Mouse (Mus musculus) forebrain, embryonic 11.5 days (tissue): Measurements from ENCODE around the gene Rragd. TPM values are rescaled to one million over a fixed set of nuclear protein-coding genes. Genes with fewer than 3 reads are reported as not detected.
"Not testable (repeated sequence)": the region's sequence is repeated elsewhere in the genome, so short reads cannot be mapped to it uniquely, and the experiment has no call there.

ENCODE experiments used
- ATAC-seq: fragments of 200-750 bp; cut with Nextera tagmentation; replicated peaks from 2 replicates; pipeline ENCODE4 v1.8.0; 2017; ENCODE audit warnings: moderate TSS enrichment; ENCODE audit not compliant: low FRiP score
- DNase-seq: peaks from one replicate; pipeline ENCODE4 v3.0.0-alpha.2; 2017; ENCODE audit warnings: low spot score
- H3K27ac ChIP-seq: fragments of 300-500 bp; sonication (generic); 2 replicates; pipeline ENCODE4 v1.5.1; 2014; ENCODE audit warnings: low read depth, low read length
- H3K27me3 ChIP-seq: fragments of 300-500 bp; sonication (generic); 2 replicates; pipeline ENCODE4 v1.6.1; 2014; ENCODE audit warnings: mild to moderate bottlenecking, low read length, mixed read lengths; ENCODE audit not compliant: control insufficient read depth, insufficient read depth
- H3K36me3 ChIP-seq: fragments of 300-500 bp; sonication (generic); 2 replicates; pipeline ENCODE4 v1.6.1; 2014; ENCODE audit warnings: mild to moderate bottlenecking, low read length, moderate library complexity, mixed read lengths; ENCODE audit not compliant: control insufficient read depth, insufficient read depth
- H3K4me1 ChIP-seq: fragments of 300-500 bp; sonication (generic); replicated peaks from 2 replicates; pipeline ENCODE4 v1.6.1; 2014; ENCODE audit warnings: low read length, mixed read lengths; ENCODE audit not compliant: control insufficient read depth, insufficient read depth
- H3K4me2 ChIP-seq: fragments of 300-500 bp; sonication (generic); 2 replicates; pipeline ENCODE4 v1.6.1; 2014; ENCODE audit warnings: low read depth, mild to moderate bottlenecking, low read length, moderate library complexity, mixed read lengths; ENCODE audit not compliant: severe bottlenecking
- H3K4me3 ChIP-seq: fragments of 300-500 bp; sonication (generic); 2 replicates; pipeline ENCODE4 v1.5.1; 2014; ENCODE audit warnings: low read depth, low read length
- H3K9ac ChIP-seq: fragments of 300-500 bp; sonication (generic); 2 replicates; pipeline ENCODE4 v1.6.1; 2014; ENCODE audit warnings: low read length
- H3K9me3 ChIP-seq: fragments of 300-500 bp; sonication (generic); 2 replicates; pipeline ENCODE4 v1.6.1; 2016; ENCODE audit warnings: low read length, mixed read lengths; ENCODE audit not compliant: control insufficient read depth
- WGBS: fragments of 180-500 bp; shearing (Covaris S2); extraction: QIAGEN DNeasy Blood & Tissue Kit; methylation state at CpG from one replicate; pipeline ENCODE4 v1.1.7; 2014; 5-methylcytosine and 5-hydroxymethylcytosine counted together
- polyA plus RNA-seq: library from polyadenylated mRNA; unstranded; fragments of >200 nt; fragmentation: Nextera tagmentation; extraction: Ambion mirVana; gene quantifications from 2 replicates; pipeline ENCODE4 v1.2.1, GENCODE M21; 2014

Gene Rragd
- polyA plus RNA-seq, 1 experiment from 2014 or later = 30.2 TPM

DNA sequence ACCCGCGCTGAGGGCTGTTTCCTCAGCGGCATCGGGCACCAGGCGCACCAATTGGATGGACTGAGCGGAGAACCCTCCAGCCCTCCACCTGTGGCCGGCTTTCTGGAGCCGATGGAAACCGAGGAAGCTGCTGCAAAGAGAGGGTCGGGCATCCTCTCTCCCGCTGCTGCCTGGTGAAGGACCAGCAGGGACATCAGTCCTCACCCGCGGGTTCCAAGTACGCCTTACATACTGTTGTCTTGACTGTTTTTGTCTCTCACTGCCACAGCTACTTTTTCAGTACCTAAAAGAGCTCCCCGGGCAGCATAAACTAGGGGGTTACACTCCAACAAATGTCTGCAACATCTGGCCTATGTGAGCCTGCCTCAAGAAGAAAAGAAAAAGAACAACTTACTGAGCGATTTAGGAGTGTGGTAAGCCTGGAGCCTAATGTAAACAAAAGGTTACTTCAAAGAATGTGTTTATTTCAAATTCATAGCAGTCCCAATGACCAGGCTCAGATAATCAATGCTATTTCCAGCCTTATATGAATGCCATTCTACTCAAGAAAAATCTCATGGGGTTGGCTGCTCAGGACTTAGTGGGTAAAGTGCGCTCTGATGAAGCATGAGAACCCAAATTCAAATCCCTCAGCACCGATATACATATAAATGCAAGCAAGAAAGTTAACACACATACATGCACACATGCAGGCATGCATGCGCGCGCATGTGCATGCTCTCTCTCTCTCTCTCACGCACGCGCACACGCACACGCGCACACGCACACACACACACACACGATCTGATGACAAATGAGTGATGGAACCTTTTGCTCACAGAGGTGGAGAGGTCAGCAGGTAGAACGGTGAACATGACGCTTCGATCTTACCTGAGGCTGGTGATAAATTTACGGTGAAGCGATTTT is 31.5 kb upstream of the Rragd start:
- ATAC-seq (peak; percentile 61), DNase-seq (peak; percentile 63)
- Histone ChIP-seq H3K9me3 (no peaks in the 10 kb centered on the region), H3K4me3 (peak overlapping the region; percentile 71), H3K4me2 (peak overlapping the region; percentile 93), H3K9ac (peak overlapping the region; percentile 72), H3K4me1 (peaks cover 8% of the 10 kb centered on the region; the same call in 1 of the 2 replicates), H3K36me3 (no peaks in the 10 kb centered on the region), H3K27me3 (peaks cover 7% of the 10 kb centered on the region; the same call in 1 of the 2 replicates), H3K27ac (no peak overlapping the region)
- 6% methylated on average over 34 of the region's 34 CpGs for WGBS

DNA sequence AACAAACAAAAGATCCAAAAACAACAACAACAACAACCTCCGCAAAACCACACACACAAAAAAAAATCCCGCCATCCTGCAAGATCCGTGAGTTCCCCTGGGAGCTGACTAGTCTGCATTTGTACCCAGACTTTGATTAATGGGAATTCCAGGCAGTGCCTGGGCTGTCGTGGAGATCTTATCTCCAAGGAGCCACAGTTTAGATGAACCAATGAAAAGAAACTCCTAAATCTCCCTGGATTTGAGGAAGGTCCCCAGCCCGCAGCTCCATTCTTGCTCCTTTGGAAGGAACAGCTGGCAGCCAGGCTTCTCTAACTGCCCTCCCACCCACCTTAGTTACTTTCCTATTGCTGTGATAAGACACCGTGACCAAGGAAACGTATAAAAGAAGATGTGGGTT is 30.2 kb upstream of the Rragd start:
- no peak overlapping the region for H3K9ac ChIP-seq
- H3K9me3 ChIP-seq = no peaks in the 10 kb centered on the region
- 30% methylated on average over 7 of the region's 7 CpGs for WGBS
- peaks cover 7% of the 10 kb centered on the region; the same call in 1 of the 2 replicates for H3K27me3 ChIP-seq
- H3K27ac ChIP-seq = no peak overlapping the region
- no peaks in the 10 kb centered on the region for H3K36me3 ChIP-seq
- no peak for ATAC-seq
- H3K4me1 ChIP-seq = peaks cover 6% of the 10 kb centered on the region; the same call in 1 of the 2 replicates
- no peak overlapping the region for H3K4me3 ChIP-seq
- DNase-seq = no peak
- no peak overlapping the region for H3K4me2 ChIP-seq

DNA sequence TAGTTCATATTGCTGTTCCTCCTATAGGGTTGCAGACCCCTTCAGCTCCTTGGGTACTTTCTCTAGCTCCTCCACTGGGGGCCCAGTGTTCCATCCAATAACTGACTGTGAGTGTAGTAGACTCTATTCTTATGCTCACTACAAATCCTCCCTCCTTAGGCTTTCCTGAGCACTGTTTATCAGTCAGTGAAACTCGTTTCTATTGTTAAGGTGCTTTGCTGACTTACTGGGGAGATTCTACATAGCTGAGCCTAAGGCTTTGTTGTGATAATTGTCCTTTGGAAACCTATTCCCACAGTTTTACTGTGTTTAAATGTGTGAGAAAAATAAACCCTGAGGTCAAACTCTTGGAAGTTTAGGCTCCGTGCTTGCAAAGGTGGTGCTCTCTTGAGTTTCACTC is 26.4 kb upstream of the Rragd start:
- 35% methylated on average over 2 of the region's 2 CpGs for WGBS
- no peak overlapping the region for H3K4me2 ChIP-seq
- H3K4me3 ChIP-seq = no peak overlapping the region
- ATAC-seq (no peak), DNase-seq (no peak)
- no peaks in the 10 kb centered on the region for H3K36me3 ChIP-seq
- no peak overlapping the region for H3K9ac ChIP-seq
- no peak overlapping the region for H3K27ac ChIP-seq
- 0 out of 2 replicates have a peak, but pooled peaks cover 5% of the 10 kb centered on the region for H3K27me3 ChIP-seq
- H3K4me1 ChIP-seq = no peaks in the 10 kb centered on the region; the same call in 1 of the 2 replicates
- no peaks in the 10 kb centered on the region for H3K9me3 ChIP-seq

DNA sequence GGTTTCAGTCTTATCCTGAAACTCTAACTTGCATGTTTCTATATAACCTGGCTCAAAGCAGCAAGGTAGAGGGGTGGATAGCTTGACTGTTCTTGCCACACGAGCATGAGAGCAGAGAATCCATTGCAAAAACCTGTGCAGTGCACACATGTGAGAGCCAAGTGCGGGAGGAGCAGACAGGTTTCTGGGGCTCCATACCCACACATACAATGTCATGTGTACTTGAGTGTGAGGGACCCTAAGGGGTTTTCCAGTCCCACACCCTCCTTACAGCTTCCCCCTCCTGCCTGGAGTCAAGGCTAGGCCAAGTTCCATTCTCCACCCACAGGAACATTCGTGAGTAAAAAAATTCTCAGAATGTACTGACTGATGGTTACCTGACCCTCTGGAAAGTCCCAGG is 21.4 kb upstream of the Rragd start:
- H3K36me3 ChIP-seq = no peaks in the 10 kb centered on the region
- H3K27me3 ChIP-seq = no peaks in the 10 kb centered on the region
- no peak overlapping the region for H3K4me2 ChIP-seq
- WGBS = 83% methylated on average over 3 of the region's 3 CpGs
- no peaks in the 10 kb centered on the region for H3K4me1 ChIP-seq
- DNase-seq (no peak), ATAC-seq (no peak)
- no peak overlapping the region for H3K9ac ChIP-seq
- H3K27ac ChIP-seq = no peak overlapping the region
- H3K9me3 ChIP-seq = no peaks in the 10 kb centered on the region
- no peak overlapping the region for H3K4me3 ChIP-seq

DNA sequence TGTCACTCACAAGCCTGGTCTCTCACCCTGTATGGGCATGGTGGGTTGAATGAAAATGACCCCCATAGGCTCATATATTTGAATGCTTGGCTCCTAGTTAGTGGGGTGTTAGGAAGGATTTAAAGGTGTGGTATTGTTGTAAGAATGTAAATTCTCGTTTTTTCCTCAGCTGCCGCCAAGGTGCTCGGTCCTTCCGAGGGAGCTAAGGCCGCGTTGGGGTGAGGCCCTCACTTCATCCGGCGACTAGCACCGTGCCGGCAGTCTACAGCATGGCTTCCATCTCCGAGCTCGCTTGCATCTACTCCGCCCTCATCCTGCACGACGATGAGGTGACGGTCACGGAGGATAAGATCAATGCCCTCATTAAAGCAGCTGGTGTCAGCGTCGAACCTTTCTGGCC is 18.2 kb upstream of the Rragd start:
- ATAC-seq, H3K9me3 ChIP-seq, H3K27me3 ChIP-seq, H3K9ac ChIP-seq, H3K36me3 ChIP-seq, H3K4me3 ChIP-seq, H3K27ac ChIP-seq, H3K4me1 ChIP-seq, DNase-seq, H3K4me2 ChIP-seq: not testable (repeated sequence)
- WGBS = 94% methylated on average over 19 of the region's 19 CpGs

DNA sequence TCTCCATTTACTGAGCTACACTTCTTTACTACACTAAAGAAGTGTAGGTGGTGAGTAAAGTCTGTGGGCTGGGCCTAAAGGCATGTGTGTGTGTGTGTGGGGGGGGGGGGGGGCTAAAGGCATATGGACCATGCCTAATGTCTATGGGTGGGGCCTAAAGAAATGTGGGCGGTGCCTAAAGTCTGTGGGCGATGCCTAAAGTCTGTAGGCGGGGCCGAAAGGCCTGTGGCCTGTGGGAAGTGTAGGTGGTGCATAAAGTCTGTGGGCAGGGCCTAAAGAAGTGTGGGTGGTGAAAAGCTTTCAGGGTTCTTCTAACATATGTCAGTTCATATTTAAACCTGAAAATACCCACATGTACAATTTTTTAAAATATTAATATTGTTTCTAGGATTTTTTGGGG is 5.5 kb upstream of the Rragd start:
- no peaks in the 10 kb centered on the region for H3K4me1 ChIP-seq
- no peaks in the 10 kb centered on the region for H3K36me3 ChIP-seq
- no peak overlapping the region for H3K4me2 ChIP-seq
- no peaks in the 10 kb centered on the region; the same call in 1 of the 2 replicates for H3K9me3 ChIP-seq
- no peak overlapping the region for H3K9ac ChIP-seq
- WGBS = 94% methylated on average over 4 of the region's 4 CpGs
- no peak overlapping the region for H3K27ac ChIP-seq
- DNase-seq (no peak), ATAC-seq (no peak)
- H3K27me3 ChIP-seq = no peaks in the 10 kb centered on the region; the same call in 1 of the 2 replicates
- H3K4me3 ChIP-seq = no peak overlapping the region

DNA sequence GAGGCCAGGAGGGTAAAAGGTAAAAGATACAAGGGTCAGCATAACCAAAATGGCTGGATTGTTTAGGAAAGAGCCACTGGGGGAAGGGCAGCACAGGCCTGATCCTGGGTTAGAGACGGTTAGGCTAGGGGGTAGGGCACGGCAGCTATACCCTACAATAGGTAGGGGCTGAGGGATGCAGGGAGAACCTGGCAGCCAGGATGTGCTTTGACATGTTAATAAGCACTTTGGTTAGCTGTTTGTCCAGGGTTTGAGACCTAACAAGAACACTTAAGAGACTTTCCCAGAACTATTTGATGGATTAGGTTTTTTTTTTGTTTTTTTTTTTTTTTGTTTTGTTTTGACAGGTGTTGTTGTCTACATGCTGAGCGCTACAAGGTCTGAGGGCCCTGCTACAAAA is 2.8 kb upstream of the Rragd start:
- no peak for ATAC-seq
- H3K36me3 ChIP-seq = no peaks in the 10 kb centered on the region
- WGBS = 65% methylated on average over 3 of the region's 3 CpGs

DNA sequence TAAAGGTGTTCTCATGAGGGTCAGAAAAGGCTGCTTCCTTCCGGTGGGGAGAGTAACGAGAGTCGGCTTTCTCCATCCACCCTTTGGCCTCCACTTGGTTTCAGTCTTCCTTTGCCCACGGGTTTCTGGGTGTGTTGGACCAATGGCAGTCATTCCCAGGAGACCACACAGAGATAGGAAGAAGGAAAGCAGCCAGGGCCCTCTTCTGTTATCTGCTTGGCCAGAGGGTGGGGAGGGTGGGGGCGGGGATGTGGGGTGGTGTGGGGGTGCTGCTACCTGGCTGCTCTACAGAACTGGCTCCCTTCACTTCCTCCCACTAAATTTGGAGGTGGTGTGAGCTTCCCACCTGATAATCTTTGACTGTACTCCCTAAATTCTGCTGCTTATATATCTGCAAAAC is 1.2 kb upstream of the Rragd start:
- no peak for DNase-seq
- Histone ChIP-seq H3K9me3 (no peaks in the 10 kb centered on the region), H3K4me3 (no peak overlapping the region), H3K4me2 (no peak overlapping the region), H3K27ac (no peak overlapping the region), H3K4me1 (peaks cover 15% of the 10 kb centered on the region), H3K9ac (no peak overlapping the region), H3K27me3 (no peaks in the 10 kb centered on the region; the same call in 1 of the 2 replicates), H3K36me3 (no peaks in the 10 kb centered on the region)
- ATAC-seq = no peak
- WGBS = 26% methylated on average over 5 of the region's 5 CpGs

More for the DNA sequence above, 2.8 kb upstream of the Rragd start:
- Histone ChIP-seq H3K27me3 (no peaks in the 10 kb centered on the region; the same call in 1 of the 2 replicates), H3K27ac (no peak overlapping the region), H3K4me1 (peaks cover 6% of the 10 kb centered on the region), H3K4me3 (no peak overlapping the region), H3K4me2 (no peak overlapping the region), H3K9ac (no peak overlapping the region), H3K9me3 (no peaks in the 10 kb centered on the region; the same call in 1 of the 2 replicates)
- DNase-seq = no peak
